Mouse (Mus musculus): ENCODE data around the gene Sorl1. TPM values are rescaled to one million over a fixed set of nuclear protein-coding genes. Genes with fewer than 3 reads are reported as not detected.

Sorl1 gene
- polyA plus RNA-seq, 1 experiment from 2014 or later: 7.6 TPM

GRCm38 (mm10) chr9:42004140-42004539 is 120.0 kb downstream of the Sorl1 start:
- Histone ChIP-seq H3K4me3 (ENCODE audit: low read depth, low read length) (no peak overlapping the region), H3K36me3 (ENCODE audit: control insufficient read depth, insufficient read depth, low read length) (no peaks in the 10 kb centered on the region), H3K4me1 (replicated peaks; ENCODE audit: control insufficient read depth, insufficient read depth, low read length) (no peaks in the 10 kb centered on the region), H3K4me2 (replicated peaks; ENCODE audit: low read depth, low read length) (no peak overlapping the region), H3K9me3 (ENCODE audit: control insufficient read depth, low read length) (no peaks in the 10 kb centered on the region), H3K27me3 (ENCODE audit: control insufficient read depth, insufficient read depth, low read length) (no peaks in the 10 kb centered on the region), H3K27ac (ENCODE audit: low read depth, low read length) (no peak overlapping the region), H3K9ac (ENCODE audit: low read depth, low read length) (no peak overlapping the region)
- DNase-seq (ENCODE audit: low spot score) (no peak), ATAC-seq (ENCODE audit: low FRiP score) (no peak)
- whole genome bisulfite sequencing: 90% methylated on average over 4 of the region's 4 CpGs

- H3K27ac ChIP-seq (ENCODE audit: low read depth, low read length): no peak overlapping the region
- H3K4me1 ChIP-seq (replicated peaks; ENCODE audit: control insufficient read depth, insufficient read depth, low read length): no peaks in the 10 kb centered on the region
- no peak overlapping the region for H3K4me2 ChIP-seq (replicated peaks; ENCODE audit: low read depth, low read length)
- H3K4me3 ChIP-seq (ENCODE audit: low read depth, low read length): no peak overlapping the region
- H3K36me3 ChIP-seq (ENCODE audit: control insufficient read depth, insufficient read depth, low read length): no peaks in the 10 kb centered on the region
- H3K9me3 ChIP-seq (ENCODE audit: control insufficient read depth, low read length): no peaks in the 10 kb centered on the region
- peak; percentile 74 for DNase-seq (ENCODE audit: low spot score)
- ATAC-seq (ENCODE audit: low FRiP score): no peak
- WGBS: 72% methylated on average over 12 of the region's 12 CpGs
- H3K27me3 ChIP-seq (ENCODE audit: control insufficient read depth, insufficient read depth, low read length): no peaks in the 10 kb centered on the region
- H3K9ac ChIP-seq (ENCODE audit: low read depth, low read length): no peak overlapping the region
Observed at GRCm38 (mm10) chr9:41999498-42000473, 124.3 kb downstream of the Sorl1 start.

- no peaks in the 10 kb centered on the region for H3K27me3 ChIP-seq (ENCODE audit: control insufficient read depth, insufficient read depth, low read length)
- ATAC-seq (ENCODE audit: low FRiP score): no peak
- H3K4me2 ChIP-seq (replicated peaks; ENCODE audit: low read depth, low read length): no peak overlapping the region
- no peaks in the 10 kb centered on the region for H3K4me1 ChIP-seq (replicated peaks; ENCODE audit: control insufficient read depth, insufficient read depth, low read length)
- no peak overlapping the region for H3K9ac ChIP-seq (ENCODE audit: low read depth, low read length)
- no peaks in the 10 kb centered on the region for H3K9me3 ChIP-seq (ENCODE audit: control insufficient read depth, low read length)
- DNase-seq (ENCODE audit: low spot score): no peak
- 87% methylated on average over 9 of the region's 9 CpGs for WGBS
- no peak overlapping the region for H3K27ac ChIP-seq (ENCODE audit: low read depth, low read length)
- H3K36me3 ChIP-seq (ENCODE audit: control insufficient read depth, insufficient read depth, low read length): no peaks in the 10 kb centered on the region
- H3K4me3 ChIP-seq (ENCODE audit: low read depth, low read length): no peak overlapping the region
Observed at GRCm38 (mm10) chr9:41995278-41995677, 128.8 kb downstream of the Sorl1 start.

- Histone ChIP-seq H3K9me3 (ENCODE audit: control insufficient read depth, low read length) (no peaks in the 10 kb centered on the region), H3K36me3 (ENCODE audit: control insufficient read depth, insufficient read depth, low read length) (no peaks in the 10 kb centered on the region), H3K27me3 (ENCODE audit: control insufficient read depth, insufficient read depth, low read length) (no peaks in the 10 kb centered on the region), H3K4me1 (replicated peaks; ENCODE audit: control insufficient read depth, insufficient read depth, low read length) (no peaks in the 10 kb centered on the region), H3K4me3 (ENCODE audit: low read depth, low read length) (no peak overlapping the region), H3K4me2 (replicated peaks; ENCODE audit: low read depth, low read length) (no peak overlapping the region), H3K9ac (ENCODE audit: low read depth, low read length) (no peak overlapping the region), H3K27ac (ENCODE audit: low read depth, low read length) (no peak overlapping the region)
- WGBS: 98% methylated on average over 5 of the region's 5 CpGs
- ATAC-seq (ENCODE audit: low FRiP score): no peak
- DNase-seq (ENCODE audit: low spot score): no peak
Observed at GRCm38 (mm10) chr9:41993821-41994220, 130.3 kb downstream of the Sorl1 start.

GRCm38 (mm10) chr9:41992841-41993240 is 131.3 kb downstream of the Sorl1 start:
- no peaks in the 10 kb centered on the region for H3K36me3 ChIP-seq (ENCODE audit: control insufficient read depth, insufficient read depth, low read length)
- no peak for DNase-seq (ENCODE audit: low spot score)
- H3K27ac ChIP-seq (ENCODE audit: low read depth, low read length): no peak overlapping the region
- no peak for ATAC-seq (ENCODE audit: low FRiP score)
- WGBS: 85% methylated on average over 5 of the region's 5 CpGs
- no peak overlapping the region for H3K9ac ChIP-seq (ENCODE audit: low read depth, low read length)
- H3K4me1 ChIP-seq (replicated peaks; ENCODE audit: control insufficient read depth, insufficient read depth, low read length): no peaks in the 10 kb centered on the region
- H3K4me3 ChIP-seq (ENCODE audit: low read depth, low read length): no peak overlapping the region
- no peaks in the 10 kb centered on the region for H3K9me3 ChIP-seq (ENCODE audit: control insufficient read depth, low read length)
- no peaks in the 10 kb centered on the region for H3K27me3 ChIP-seq (ENCODE audit: control insufficient read depth, insufficient read depth, low read length)
- H3K4me2 ChIP-seq (replicated peaks; ENCODE audit: low read depth, low read length): no peak overlapping the region

GRCm38 (mm10) chr9:41985636-41986035 is 138.5 kb downstream of the Sorl1 start:
- DNase-seq (ENCODE audit: low spot score): no peak
- 56% methylated on average over 5 of the region's 5 CpGs for WGBS
- H3K36me3 ChIP-seq (ENCODE audit: control insufficient read depth, insufficient read depth, low read length): no peaks in the 10 kb centered on the region
- H3K9ac ChIP-seq (ENCODE audit: low read depth, low read length): no peak overlapping the region
- H3K4me3 ChIP-seq (ENCODE audit: low read depth, low read length): no peak overlapping the region
- no peaks in the 10 kb centered on the region for H3K9me3 ChIP-seq (ENCODE audit: control insufficient read depth, low read length)
- H3K4me2 ChIP-seq (replicated peaks; ENCODE audit: low read depth, low read length): no peak overlapping the region
- no peaks in the 10 kb centered on the region for H3K27me3 ChIP-seq (ENCODE audit: control insufficient read depth, insufficient read depth, low read length)
- no peaks in the 10 kb centered on the region for H3K4me1 ChIP-seq (replicated peaks; ENCODE audit: control insufficient read depth, insufficient read depth, low read length)
- no peak for ATAC-seq (ENCODE audit: low FRiP score)
- H3K27ac ChIP-seq (ENCODE audit: low read depth, low read length): no peak overlapping the region

- H3K36me3 ChIP-seq (ENCODE audit: control insufficient read depth, insufficient read depth, low read length): no peaks in the 10 kb centered on the region
- no peak for DNase-seq (ENCODE audit: low spot score)
- WGBS: 81% methylated on average over 9 of the region's 9 CpGs
- no peaks in the 10 kb centered on the region for H3K27me3 ChIP-seq (ENCODE audit: control insufficient read depth, insufficient read depth, low read length)
- H3K27ac ChIP-seq (ENCODE audit: low read depth, low read length): no peak overlapping the region
- H3K9ac ChIP-seq (ENCODE audit: low read depth, low read length): no peak overlapping the region
- no peak overlapping the region for H3K4me2 ChIP-seq (replicated peaks; ENCODE audit: low read depth, low read length)
- no peak for ATAC-seq (ENCODE audit: low FRiP score)
- H3K9me3 ChIP-seq (ENCODE audit: control insufficient read depth, low read length): no peaks in the 10 kb centered on the region
- no peaks in the 10 kb centered on the region for H3K4me1 ChIP-seq (replicated peaks; ENCODE audit: control insufficient read depth, insufficient read depth, low read length)
- H3K4me3 ChIP-seq (ENCODE audit: low read depth, low read length): no peak overlapping the region
Observed at GRCm38 (mm10) chr9:41985052-41985451, 139.0 kb downstream of the Sorl1 start.

DNA sequence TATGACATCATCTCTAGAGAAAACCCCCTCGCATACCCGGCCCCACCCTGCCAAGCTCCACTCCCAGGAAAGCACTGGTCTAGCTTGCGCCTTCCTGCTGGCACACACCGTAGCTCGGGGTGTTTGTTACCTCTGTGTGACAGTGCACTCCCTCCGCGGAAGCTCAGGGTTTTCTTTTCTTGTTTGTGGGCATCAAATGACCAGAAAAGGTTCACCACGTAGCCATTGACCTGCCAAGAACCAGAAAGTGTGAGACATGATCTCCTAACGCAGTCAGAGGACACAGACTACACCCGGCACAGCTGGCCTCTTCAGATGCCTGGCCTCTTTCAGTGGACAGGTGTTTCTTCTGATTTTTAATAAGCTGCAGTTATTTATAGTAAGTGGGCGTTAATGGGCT is 139.8 kb downstream of the Sorl1 start:
- H3K9me3 ChIP-seq (ENCODE audit: control insufficient read depth, low read length): no peaks in the 10 kb centered on the region
- ATAC-seq (ENCODE audit: low FRiP score) (no peak), DNase-seq (ENCODE audit: low spot score) (no peak)
- H3K4me1 ChIP-seq (replicated peaks; ENCODE audit: control insufficient read depth, insufficient read depth, low read length): no peaks in the 10 kb centered on the region
- no peak overlapping the region for H3K27ac ChIP-seq (ENCODE audit: low read depth, low read length)
- 90% methylated on average over 11 of the region's 11 CpGs for WGBS
- no peak overlapping the region for H3K4me2 ChIP-seq (replicated peaks; ENCODE audit: low read depth, low read length)
- H3K27me3 ChIP-seq (ENCODE audit: control insufficient read depth, insufficient read depth, low read length): no peaks in the 10 kb centered on the region
- H3K9ac ChIP-seq (ENCODE audit: low read depth, low read length): no peak overlapping the region
- no peaks in the 10 kb centered on the region for H3K36me3 ChIP-seq (ENCODE audit: control insufficient read depth, insufficient read depth, low read length)
- no peak overlapping the region for H3K4me3 ChIP-seq (ENCODE audit: low read depth, low read length)

DNA sequence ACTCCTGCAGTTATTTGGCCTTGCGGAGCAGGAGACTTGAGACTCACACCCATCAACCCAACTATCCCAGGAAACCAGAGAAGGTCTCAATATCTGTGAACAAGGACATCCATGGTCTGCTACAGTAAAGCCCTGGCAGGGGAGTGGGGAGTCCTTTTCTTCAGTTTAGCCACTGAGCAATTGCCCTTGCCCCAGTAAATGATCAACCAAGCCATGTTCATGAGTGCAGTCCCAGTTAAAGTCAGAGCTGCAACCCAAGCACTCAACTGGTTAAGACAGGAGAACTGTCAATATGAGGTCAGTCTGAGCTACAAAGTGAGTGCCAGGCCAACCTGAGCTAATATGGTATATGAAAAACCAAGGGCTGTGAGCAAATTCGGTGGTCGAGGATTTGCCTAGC is 140.8 kb downstream of the Sorl1 start:
- Histone ChIP-seq H3K36me3 (ENCODE audit: control insufficient read depth, insufficient read depth, low read length) (no peaks in the 10 kb centered on the region), H3K4me1 (replicated peaks; ENCODE audit: control insufficient read depth, insufficient read depth, low read length) (no peaks in the 10 kb centered on the region), H3K4me3 (ENCODE audit: low read depth, low read length) (no peak overlapping the region), H3K9me3 (ENCODE audit: control insufficient read depth, low read length) (no peaks in the 10 kb centered on the region), H3K27ac (ENCODE audit: low read depth, low read length) (no peak overlapping the region), H3K27me3 (ENCODE audit: control insufficient read depth, insufficient read depth, low read length) (no peaks in the 10 kb centered on the region), H3K4me2 (replicated peaks; ENCODE audit: low read depth, low read length) (no peak overlapping the region), H3K9ac (ENCODE audit: low read depth, low read length) (no peak overlapping the region)
- 91% methylated on average over 3 of the region's 3 CpGs for WGBS
- ATAC-seq (ENCODE audit: low FRiP score) (no peak), DNase-seq (ENCODE audit: low spot score) (no peak)
